Mouse (Mus musculus): ENCODE results near the gene Map3k5. TPM values are rescaled to one million over a fixed set of nuclear protein-coding genes. Genes with fewer than 3 reads are reported as not detected.

Gene Map3k5
- polyA plus RNA-seq, 1 experiment: 1.3 TPM

DNA sequence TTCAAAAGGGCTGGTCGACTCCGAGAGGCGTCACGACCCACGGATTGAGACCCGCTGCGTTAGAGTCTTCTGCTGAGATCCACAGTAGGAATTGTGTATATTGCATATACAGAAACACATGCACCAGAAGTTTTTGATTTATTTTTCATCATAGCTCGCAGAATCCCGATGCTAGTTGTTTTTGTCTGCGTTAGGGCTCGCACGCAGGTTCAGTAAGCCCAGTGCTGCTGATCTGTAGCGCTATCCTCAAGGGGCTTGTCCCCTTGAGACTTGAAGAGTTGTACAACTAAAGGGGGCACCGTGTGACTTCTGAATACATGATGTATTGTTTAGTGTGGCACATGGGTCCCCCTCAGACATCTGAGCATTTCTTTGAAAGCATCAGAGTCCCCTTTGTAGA lies 172.8 kb downstream of the Map3k5 start:
- H3K36me3 ChIP-seq (replicated peaks; ENCODE audit: low read length): peaks cover 46% of the 10 kb centered on the region
- no peaks in the 10 kb centered on the region for H3K27me3 ChIP-seq (replicated peaks)
- TF ChIP-seq GATA1 (IDR thresholded peaks at IDR 0.05; ENCODE audit: borderline replicate concordance, low read length): no peak
- TF ChIP-seq FLI1 (IDR thresholded peaks at IDR 0.05; ENCODE audit: low read length): no peak
- H3K4me3 ChIP-seq (replicated peaks): no peak overlapping the region
- H3K9me3 ChIP-seq: no peaks in the 10 kb centered on the region
- peaks cover 46% of the 10 kb centered on the region for H3K4me1 ChIP-seq

DNA sequence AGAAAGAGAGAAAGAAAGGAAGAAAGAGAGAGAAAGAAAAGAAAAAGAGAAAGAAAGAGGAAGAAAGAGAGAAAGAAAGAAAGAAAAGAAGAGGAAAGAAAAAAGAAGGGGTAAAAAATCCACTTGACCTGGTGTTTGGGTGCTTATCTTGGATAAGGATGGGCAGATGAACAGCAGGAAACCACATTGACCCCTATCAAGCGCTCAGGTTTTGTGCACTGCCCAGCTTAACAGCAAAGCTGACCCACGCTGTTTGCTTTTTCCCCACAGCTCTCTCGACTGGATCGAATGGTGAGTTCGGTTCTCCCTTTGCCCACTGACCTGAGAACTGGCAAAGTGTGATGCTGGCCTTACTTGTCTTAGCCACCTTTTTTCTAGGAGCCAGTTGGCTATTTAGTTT lies 177.2 kb downstream of the Map3k5 start:
- no peaks in the 10 kb centered on the region for H3K9me3 ChIP-seq
- H3K36me3 ChIP-seq (replicated peaks; ENCODE audit: low read length): peaks cover 67% of the 10 kb centered on the region
- no peak for TF ChIP-seq GATA1 (IDR thresholded peaks at IDR 0.05; ENCODE audit: borderline replicate concordance, low read length)
- peak overlapping the region; percentile 11 for H3K4me3 ChIP-seq (replicated peaks)
- H3K4me1 ChIP-seq: peaks cover 27% of the 10 kb centered on the region
- no peaks in the 10 kb centered on the region for H3K27me3 ChIP-seq (replicated peaks)

DNA sequence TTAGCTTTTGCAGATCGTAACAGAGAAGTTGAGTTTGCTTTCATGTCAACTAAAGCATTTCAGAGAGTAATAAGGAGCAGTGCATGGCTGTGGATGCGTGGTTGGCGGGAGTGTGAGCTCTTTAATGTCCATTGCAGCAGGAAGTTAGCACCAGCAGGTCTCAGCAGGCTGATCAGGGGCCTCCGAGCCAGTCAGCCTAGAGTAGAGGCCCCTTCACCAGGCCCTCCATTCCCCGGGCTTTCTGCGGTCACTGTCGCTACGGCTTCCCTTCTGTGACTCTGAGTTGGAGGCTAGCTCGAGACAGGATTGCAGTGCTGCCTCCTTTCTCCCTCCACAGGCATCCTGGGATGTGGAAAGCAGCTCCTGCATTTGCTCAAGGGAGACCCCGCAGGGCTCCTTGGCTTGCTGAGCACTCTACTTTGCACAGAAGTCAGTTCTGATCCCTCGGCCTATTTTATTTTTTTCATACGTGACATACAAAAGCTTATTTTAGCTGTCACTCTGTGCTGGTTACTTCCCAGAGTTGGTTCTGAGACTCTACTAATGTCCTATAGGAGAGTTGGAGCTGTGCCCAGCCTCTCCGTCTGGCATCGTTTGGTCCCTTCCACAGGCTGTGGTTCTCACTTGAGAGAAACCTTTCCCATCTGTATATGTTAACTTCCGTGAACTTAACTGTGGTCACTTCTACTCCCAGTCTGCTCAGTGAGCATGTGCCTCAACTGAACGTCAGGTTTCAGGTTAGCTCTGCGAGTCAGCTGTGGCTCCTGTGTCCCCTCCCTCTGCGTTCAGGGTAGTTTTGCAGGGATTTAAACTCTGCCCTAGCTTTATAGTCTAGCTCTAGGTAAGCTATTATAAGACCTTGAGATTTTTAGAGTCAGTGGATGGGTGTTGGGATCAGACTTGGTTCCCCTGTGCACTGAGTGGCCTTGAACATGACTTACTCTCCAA lies 178.0 kb downstream of the Map3k5 start:
- Histone ChIP-seq H3K27me3 (replicated peaks) (no peaks in the 10 kb centered on the region), H3K4me1 (peaks cover 27% of the 10 kb centered on the region), H3K36me3 (replicated peaks; ENCODE audit: low read length) (peaks cover 66% of the 10 kb centered on the region), H3K9me3 (no peaks in the 10 kb centered on the region), H3K4me3 (replicated peaks) (no peak overlapping the region)
- TF ChIP-seq GATA1 (IDR thresholded peaks at IDR 0.05; ENCODE audit: borderline replicate concordance, low read length): no peak
- TF ChIP-seq FLI1 (IDR thresholded peaks at IDR 0.05; ENCODE audit: low read length): no peak

DNA sequence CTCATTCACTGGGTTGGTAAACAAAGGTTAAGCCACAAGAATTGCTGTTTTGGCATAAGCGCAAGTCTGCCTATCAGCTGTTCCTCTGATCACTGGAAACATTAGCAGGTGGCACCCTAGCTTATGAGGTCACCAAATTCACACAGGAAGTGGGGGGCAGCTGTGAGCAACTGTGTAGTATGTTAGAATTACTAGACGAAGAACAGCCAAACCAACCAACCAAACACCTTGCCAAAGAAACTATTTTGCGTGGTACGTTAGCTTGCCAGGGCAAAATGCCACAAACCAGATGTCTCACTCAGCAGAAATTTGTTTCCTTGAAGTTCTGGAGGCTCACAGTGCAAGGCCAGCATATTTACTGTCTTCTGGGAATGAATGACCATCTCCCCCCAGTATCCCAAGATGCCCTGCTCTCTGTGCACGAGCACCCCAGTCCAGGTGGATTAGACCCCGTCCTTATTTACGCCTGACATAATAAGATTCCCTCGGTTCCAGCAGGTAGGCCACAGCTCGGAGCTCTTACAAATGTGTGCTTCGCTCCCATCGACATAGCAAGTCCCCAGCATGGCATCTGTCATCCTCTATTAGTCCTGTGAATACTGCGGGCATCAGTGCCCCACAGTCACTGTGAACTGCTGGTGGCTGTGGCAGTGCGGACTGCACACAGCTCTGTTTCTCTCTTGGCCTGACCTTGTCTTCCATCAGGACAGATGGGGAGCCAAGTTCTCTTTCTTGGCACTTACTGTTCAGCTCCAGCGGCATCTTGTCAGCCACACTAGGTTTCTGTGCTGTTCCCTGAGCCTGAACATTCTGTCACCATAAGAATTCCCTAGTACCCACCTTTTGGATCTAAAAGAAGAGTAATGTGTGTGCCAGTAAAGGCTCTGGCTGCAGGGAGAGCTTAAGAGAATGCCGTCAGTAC lies 185.5 kb downstream of the Map3k5 start:
- Histone ChIP-seq H3K9me3 (no peaks in the 10 kb centered on the region), H3K4me1 (peaks cover 47% of the 10 kb centered on the region), H3K4me3 (replicated peaks) (no peak overlapping the region), H3K27me3 (replicated peaks) (no peaks in the 10 kb centered on the region), H3K36me3 (replicated peaks; ENCODE audit: low read length) (peaks cover 68% of the 10 kb centered on the region)
- TF ChIP-seq FLI1 (IDR thresholded peaks at IDR 0.05; ENCODE audit: low read length) (no peak), GATA1 (IDR thresholded peaks at IDR 0.05; ENCODE audit: borderline replicate concordance, low read length) (no peak)

DNA sequence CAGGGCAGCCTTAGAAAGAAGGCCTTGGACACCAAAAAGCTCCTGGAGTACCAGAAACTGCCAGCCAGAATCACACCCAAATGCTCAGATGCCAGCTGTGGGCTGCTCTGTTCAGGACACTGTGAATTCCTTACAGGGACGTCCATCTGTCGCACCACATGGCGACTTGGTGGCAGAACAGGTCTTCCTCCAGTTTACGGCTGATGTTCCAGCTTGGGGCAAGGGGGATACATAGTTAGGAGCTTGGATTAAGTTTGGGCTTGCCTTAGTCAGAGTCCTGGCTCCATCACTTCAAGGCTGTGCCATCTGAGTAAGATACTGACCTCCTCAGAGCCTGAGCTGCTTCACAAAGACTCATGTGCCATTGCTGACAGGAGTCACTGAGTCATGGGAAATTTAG lies 187.7 kb downstream of the Map3k5 start:
- Histone ChIP-seq H3K4me3 (replicated peaks) (no peak overlapping the region), H3K9me3 (no peaks in the 10 kb centered on the region), H3K4me1 (peaks cover 59% of the 10 kb centered on the region), H3K27me3 (replicated peaks) (no peaks in the 10 kb centered on the region), H3K36me3 (replicated peaks; ENCODE audit: low read length) (peaks cover 72% of the 10 kb centered on the region)
- TF ChIP-seq GATA1 (IDR thresholded peaks at IDR 0.05; ENCODE audit: borderline replicate concordance, low read length) (no peak), FLI1 (IDR thresholded peaks at IDR 0.05; ENCODE audit: low read length) (no peak)

DNA sequence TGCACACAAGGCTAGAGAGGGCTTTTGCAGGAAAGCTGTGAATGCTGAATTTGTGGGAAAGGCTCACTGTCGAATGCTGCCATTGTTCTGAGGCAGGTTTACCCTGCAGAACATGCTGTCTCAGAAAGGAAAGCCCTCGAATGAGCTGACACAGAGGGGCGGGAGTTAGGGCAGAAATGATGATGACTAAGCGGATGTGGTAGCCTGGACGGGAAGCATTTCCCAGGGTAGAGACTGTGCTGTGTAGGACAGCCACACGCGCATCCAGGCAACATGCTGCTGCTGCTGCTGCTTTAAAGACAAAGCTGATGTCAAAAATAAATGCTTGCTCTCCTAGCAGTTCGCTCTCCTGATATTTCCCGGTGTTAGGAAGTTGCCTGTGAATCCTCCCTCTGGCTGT lies 189.1 kb downstream of the Map3k5 start:
- Histone ChIP-seq H3K9me3 (no peaks in the 10 kb centered on the region), H3K36me3 (replicated peaks; ENCODE audit: low read length) (peaks cover 78% of the 10 kb centered on the region), H3K4me1 (peaks cover 56% of the 10 kb centered on the region), H3K27me3 (replicated peaks) (no peaks in the 10 kb centered on the region), H3K4me3 (replicated peaks) (peak overlapping the region; percentile 86)
- TF ChIP-seq GATA1 (IDR thresholded peaks at IDR 0.05; ENCODE audit: borderline replicate concordance, low read length): no peak
- TF ChIP-seq FLI1 (IDR thresholded peaks at IDR 0.05; ENCODE audit: low read length): no peak

DNA sequence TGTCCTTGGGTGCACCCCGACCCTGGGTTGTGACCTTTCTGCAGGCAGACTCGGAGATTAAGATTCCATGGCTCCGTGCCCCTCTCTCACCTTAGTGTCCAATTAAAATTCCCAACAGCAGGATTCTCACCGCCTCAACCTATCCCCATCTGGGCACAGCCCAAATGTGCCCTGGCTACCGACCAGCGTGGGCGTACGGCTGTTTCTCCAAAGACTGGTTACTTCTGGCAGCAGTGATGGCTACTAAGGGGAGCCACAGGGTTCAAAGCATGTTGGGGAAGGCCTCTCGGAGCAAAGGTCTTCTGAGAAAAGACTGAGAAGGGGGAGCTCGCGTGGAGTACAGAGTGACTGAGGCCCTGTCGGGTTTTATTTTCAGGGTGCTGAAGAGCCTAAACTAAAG lies 190.3 kb downstream of the Map3k5 start:
- no peaks in the 10 kb centered on the region for H3K9me3 ChIP-seq
- no peak for TF ChIP-seq FLI1 (IDR thresholded peaks at IDR 0.05; ENCODE audit: low read length)
- no peak for TF ChIP-seq GATA1 (IDR thresholded peaks at IDR 0.05; ENCODE audit: borderline replicate concordance, low read length)
- no peak overlapping the region for H3K4me3 ChIP-seq (replicated peaks)
- H3K4me1 ChIP-seq: peaks cover 52% of the 10 kb centered on the region
- H3K36me3 ChIP-seq (replicated peaks; ENCODE audit: low read length): peaks cover 77% of the 10 kb centered on the region
- H3K27me3 ChIP-seq (replicated peaks): no peaks in the 10 kb centered on the region

DNA sequence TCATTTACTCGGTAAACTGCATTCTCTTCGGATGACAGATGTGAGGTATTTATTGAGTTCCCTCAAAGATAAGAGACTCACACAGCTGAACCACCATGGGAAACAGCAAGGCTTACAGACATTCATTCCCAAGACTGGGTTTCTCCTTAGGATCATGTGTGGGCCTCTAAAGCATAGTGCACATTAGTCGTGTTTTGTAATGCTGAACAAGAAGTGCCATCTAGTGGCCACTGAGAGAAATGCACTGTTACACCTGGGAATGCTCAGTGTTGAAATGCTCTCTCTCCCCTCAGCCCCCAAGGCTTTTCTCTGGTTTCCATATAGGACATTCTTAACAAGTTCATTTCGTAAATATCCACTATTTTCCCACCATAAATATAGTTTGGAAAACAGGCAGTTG lies 191.0 kb downstream of the Map3k5 start:
- H3K27me3 ChIP-seq (replicated peaks): no peaks in the 10 kb centered on the region

DNA sequence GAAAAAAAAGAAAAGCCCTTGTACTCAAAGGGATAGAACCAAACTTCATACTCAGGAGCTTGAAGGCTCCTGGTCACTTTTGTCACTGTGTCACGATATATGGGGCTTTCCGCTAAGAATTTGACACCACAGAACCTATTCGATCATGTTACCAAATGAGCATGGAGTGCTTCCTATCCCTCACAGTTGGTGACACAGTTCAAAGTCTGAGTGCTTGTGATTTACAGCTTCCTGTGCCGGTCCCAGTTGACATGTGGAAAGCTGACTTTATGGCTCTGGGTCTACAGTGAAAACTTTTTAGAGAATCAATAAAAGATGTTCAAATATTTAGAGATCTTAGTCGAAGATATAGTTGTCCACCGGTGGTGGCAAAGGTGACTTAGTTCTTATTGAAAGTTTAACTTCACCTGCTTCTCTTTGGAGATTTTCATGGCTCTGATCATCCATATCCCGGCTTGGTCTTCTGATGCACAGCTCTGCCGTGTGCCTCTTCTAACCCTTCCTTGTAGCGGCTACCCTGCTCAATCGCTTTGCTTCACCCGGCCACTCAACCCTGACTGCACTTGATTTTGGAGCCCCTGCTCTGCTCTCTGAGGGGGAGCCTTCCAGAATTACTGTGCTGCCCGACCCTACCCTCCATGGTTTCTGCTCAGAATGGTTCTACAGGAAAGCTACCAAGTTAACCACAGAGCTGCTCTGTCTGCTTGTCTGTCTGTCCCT lies 198.8 kb downstream of the Map3k5 start:
- peak overlapping the region; percentile 59 for H3K4me3 ChIP-seq (replicated peaks)
- no peaks in the 10 kb centered on the region for H3K27me3 ChIP-seq (replicated peaks)
- peaks cover 54% of the 10 kb centered on the region for H3K36me3 ChIP-seq (replicated peaks; ENCODE audit: low read length)
- no peak for TF ChIP-seq FLI1 (IDR thresholded peaks at IDR 0.05; ENCODE audit: low read length)
- H3K9me3 ChIP-seq: no peaks in the 10 kb centered on the region
- H3K4me1 ChIP-seq: peaks cover 78% of the 10 kb centered on the region

More for the DNA sequence above, 191.0 kb downstream of the Map3k5 start:
- no peaks in the 10 kb centered on the region for H3K9me3 ChIP-seq
- H3K4me3 ChIP-seq (replicated peaks): no peak overlapping the region
- peaks cover 77% of the 10 kb centered on the region for H3K36me3 ChIP-seq (replicated peaks; ENCODE audit: low read length)
- TF ChIP-seq GATA1 (IDR thresholded peaks at IDR 0.05; ENCODE audit: borderline replicate concordance, low read length) (no peak), FLI1 (IDR thresholded peaks at IDR 0.05; ENCODE audit: low read length) (no peak)
- H3K4me1 ChIP-seq: peaks cover 58% of the 10 kb centered on the region
